Mouse (Mus musculus) small intestine, adult 2 months (tissue): ENCODE measurements around the gene Mmp20.

Experiments
- CTCF ChIP-seq: fragments of 200-500 bp; IDR thresholded peaks from 2 replicates; pipeline ENCODE4 v1.5.1; 2012; ENCODE audit warnings: low read depth, mild to moderate bottlenecking, control low read depth, inconsistent platforms, low read length, moderate library complexity, mixed read lengths; ENCODE audit not compliant: insufficient replicate concordance, insufficient read length; ENCODE audit errors: extremely low read depth
- POLR2A ChIP-seq: fragments of 200-500 bp; IDR thresholded peaks from 2 replicates; pipeline ENCODE4 v1.6.1; 2012; ENCODE audit warnings: low read depth, mild to moderate bottlenecking, control low read depth, inconsistent platforms, low read length, moderate library complexity

DNA sequence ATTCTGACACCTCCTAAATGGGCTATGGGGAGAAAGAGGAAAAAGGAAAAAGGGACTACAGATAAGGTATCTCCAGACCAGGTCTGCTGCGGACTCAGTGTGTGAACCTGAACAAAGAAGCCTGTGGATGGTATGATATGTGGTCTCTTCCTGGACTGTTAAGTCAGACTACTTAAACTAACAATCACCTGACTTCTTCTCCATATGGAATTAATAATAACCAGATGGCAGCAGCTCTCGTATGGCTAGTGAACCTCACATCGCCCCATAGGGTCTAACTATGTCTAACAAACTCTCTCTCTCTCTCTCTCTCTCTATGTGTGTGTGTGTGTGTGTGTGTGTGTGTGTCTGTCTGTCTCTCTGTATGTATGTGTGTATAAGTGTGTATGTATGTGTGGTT lies 65.9 kb downstream of the Mmp20 start:
- TF ChIP-seq POLR2A (no peak), CTCF (no peak)
